Mouse (Mus musculus): Measurements from ENCODE around the gene Tll2. TPM values are rescaled to one million over a fixed set of nuclear protein-coding genes. Genes with fewer than 3 reads are reported as not detected.

Tll2 gene
- polyA plus RNA-seq, 1 experiment from 2014 or later, result 0.41 TPM

DNA sequence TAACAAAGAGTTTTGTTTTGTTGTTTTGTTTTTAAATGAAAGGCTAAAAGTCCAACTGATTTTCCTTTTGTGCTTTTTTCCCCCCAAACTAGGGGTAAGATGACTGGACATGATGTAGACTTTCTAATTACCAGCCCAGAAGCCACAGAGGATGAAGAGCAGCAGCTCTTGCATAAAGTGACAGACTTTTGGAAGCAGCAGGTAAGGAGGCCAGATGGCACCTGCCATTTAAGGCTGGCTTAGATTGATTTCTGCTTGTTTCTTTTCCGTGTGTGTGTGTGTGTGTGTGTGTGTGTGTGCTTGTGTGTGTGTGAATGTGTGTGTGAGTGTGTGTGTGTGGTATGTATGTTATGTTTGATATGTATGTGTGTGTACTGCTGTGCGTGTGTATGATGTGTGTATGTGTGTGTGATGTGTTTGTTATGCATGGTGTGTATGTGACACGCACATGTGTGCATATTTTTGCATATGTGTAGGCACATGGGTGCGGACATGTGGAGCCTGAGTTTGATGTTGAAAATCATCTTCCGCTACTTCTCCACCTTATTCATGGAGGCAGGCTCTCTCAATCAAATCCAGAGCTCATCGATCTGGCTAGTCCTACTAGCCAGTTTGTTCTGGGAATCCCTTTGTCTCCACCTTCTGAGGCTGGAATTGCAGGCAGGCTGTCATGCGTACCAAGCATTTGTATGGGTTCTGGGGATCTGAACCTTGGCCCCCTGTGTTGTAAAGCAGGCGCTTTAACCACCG, 159.0 kb downstream of the Tll2 start:
- H3K4me1 ChIP-seq, result no peaks in the 10 kb centered on the region
- no peaks in the 10 kb centered on the region for H3K36me3 ChIP-seq
- no peak overlapping the region for H3K9ac ChIP-seq
- H3K9me3 ChIP-seq, result no peaks in the 10 kb centered on the region
- no peak for ATAC-seq (ENCODE audit: insufficient number of reproducible peaks, insufficient read depth, low FRiP score, low TSS enrichment)
- H3K4me2 ChIP-seq (replicated peaks), result no peak overlapping the region
- H3K27me3 ChIP-seq, result no peaks in the 10 kb centered on the region
- no peak overlapping the region for H3K4me3 ChIP-seq
- 83% methylated on average over 9 of the region's 9 CpGs for WGBS
- H3K27ac ChIP-seq, result no peak overlapping the region

DNA sequence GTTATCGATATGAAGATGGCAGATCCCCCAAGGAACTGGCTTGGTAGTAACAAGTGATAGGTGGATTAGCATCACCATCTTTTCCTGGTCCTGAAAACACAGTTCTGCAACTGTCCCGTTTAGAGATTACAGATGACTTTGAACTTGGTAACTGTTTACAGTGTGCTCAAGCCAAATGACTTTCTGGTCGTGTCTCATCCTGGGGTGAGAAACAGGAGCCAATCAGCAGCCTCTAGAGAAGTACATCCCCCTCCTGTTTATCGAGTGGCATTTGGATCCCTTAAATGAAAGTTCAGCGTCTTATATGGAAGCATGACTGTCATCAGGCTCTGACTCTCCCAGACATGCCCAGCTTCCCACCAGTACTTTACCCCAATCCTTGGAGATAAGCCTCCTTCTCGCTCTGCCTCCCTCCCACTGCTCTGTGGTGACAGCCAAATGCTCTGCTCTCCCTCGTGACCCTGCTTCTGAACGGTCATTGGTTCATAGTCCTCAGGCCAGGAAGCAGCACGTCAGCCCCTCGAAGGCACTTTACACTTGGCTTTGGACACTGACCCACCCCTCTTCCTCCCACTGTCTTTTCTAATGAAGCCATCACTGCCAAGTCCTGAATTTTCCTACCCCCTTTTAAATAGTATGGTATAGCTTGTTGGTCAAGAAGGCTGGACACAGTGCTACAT, 161.4 kb downstream of the Tll2 start:
- H3K9ac ChIP-seq, result no peak overlapping the region
- 55% methylated on average over 10 of the region's 10 CpGs for WGBS
- no peak overlapping the region for H3K4me2 ChIP-seq (replicated peaks)
- H3K27ac ChIP-seq, result no peak overlapping the region
- H3K27me3 ChIP-seq, result no peaks in the 10 kb centered on the region
- no peak for ATAC-seq (ENCODE audit: insufficient number of reproducible peaks, insufficient read depth, low FRiP score, low TSS enrichment)
- no peaks in the 10 kb centered on the region for H3K9me3 ChIP-seq
- no peaks in the 10 kb centered on the region for H3K4me1 ChIP-seq
- no peaks in the 10 kb centered on the region for H3K36me3 ChIP-seq
- no peak overlapping the region for H3K4me3 ChIP-seq

GRCm38 (mm10) chr19:41039110-41039509, 167.5 kb downstream of the Tll2 start:
- H3K36me3 ChIP-seq, result no peaks in the 10 kb centered on the region
- no peaks in the 10 kb centered on the region for H3K9me3 ChIP-seq
- H3K27ac ChIP-seq, result no peak overlapping the region
- H3K4me2 ChIP-seq (replicated peaks), result no peak overlapping the region
- WGBS, result 85% methylated on average over 7 of the region's 7 CpGs
- no peak overlapping the region for H3K4me3 ChIP-seq
- no peak for ATAC-seq (ENCODE audit: insufficient number of reproducible peaks, insufficient read depth, low FRiP score, low TSS enrichment)
- H3K4me1 ChIP-seq, result no peaks in the 10 kb centered on the region
- H3K27me3 ChIP-seq, result no peaks in the 10 kb centered on the region
- no peak overlapping the region for H3K9ac ChIP-seq

DNA sequence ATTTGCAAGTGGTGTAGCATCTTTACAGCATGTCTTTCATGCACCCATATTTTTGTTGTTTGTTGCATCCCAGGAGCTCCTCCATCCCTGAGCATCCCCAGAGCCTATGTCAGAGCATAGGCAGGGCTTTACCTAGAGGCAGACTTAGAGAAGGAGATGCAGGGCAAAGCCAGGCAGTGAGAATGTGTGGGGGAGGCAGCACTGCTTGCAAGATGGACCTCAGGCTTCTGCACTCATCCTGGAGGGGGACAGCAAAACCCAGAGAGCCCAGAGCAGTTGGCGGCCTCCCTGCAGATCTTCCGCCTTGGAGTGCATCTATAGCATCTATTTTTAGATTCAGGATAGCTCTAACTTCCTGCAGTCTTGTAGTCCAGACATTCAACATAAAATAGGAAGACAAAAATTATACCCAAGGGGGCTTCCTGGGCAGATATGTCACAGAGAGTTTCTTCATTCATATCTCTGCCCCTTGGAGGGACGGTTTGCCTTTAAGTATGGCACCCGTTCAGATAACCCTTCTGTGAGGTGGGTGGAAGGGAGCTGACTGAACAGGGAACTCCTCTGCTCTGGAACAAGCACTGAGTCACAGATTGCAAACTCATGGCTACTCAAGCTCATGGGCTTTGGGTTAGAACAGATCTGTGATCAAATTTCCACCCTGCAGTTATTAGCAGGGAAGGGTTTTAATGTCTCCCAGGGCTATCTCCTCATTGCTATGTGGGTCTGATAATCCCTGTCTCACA, 170.7 kb downstream of the Tll2 start:
- Histone ChIP-seq H3K4me2 (replicated peaks) (no peak overlapping the region), H3K4me1 (no peaks in the 10 kb centered on the region), H3K36me3 (no peaks in the 10 kb centered on the region), H3K27me3 (no peaks in the 10 kb centered on the region), H3K4me3 (no peak overlapping the region), H3K9ac (no peak overlapping the region), H3K27ac (no peak overlapping the region), H3K9me3 (no peaks in the 10 kb centered on the region)
- no peak for ATAC-seq (ENCODE audit: insufficient number of reproducible peaks, insufficient read depth, low FRiP score, low TSS enrichment)
- WGBS, result 69% methylated on average over 4 of the region's 4 CpGs

Other genes starting within 250 kb of the Tll2 start
- gene Blnk, start 212.3 kb downstream of the Tll2 start, polyA plus RNA-seq (2016; fragmentation: Nextera tagmentation; extraction: Ambion mirVana), result 1.3 and 1.6 TPM in 2 replicates
- gene Dntt, start 177.6 kb downstream of the Tll2 start, polyA plus RNA-seq (2016; fragmentation: Nextera tagmentation; extraction: Ambion mirVana), result not detected in 2 replicates
- gene Opalin, start 129.7 kb downstream of the Tll2 start, polyA plus RNA-seq (2016; fragmentation: Nextera tagmentation; extraction: Ambion mirVana), result not detected in 2 replicates
- 148 and 160 TPM in 2 replicates for gene Tm9sf3, start 57.2 kb upstream of the Tll2 start, polyA plus RNA-seq (2016; fragmentation: Nextera tagmentation; extraction: Ambion mirVana)
- 2.9 and 3.8 TPM in 2 replicates for gene Pik3ap1, start 178.3 kb upstream of the Tll2 start, polyA plus RNA-seq (2016; fragmentation: Nextera tagmentation; extraction: Ambion mirVana)